Mouse (Mus musculus) left cerebral cortex, adult 11 months (tissue): ENCODE results near the gene Pex10.
A peak's percentile ranks its signal among the peaks of the same experiment; 100 is the strongest.
"Not testable (repeated sequence)": the region's sequence is repeated elsewhere in the genome, so short reads cannot be mapped to it uniquely, and the experiment has no call there.

Experiments used
- DNase-seq: peaks from one replicate; pipeline ENCODE4 v3.0.0; 2022; ENCODE audit warnings: low spot score

The Pex10 gene

GRCm38 (mm10) chr4:155064474-155064873, 2.3 kb upstream of the Pex10 start:
- no peak for DNase-seq

DNA sequence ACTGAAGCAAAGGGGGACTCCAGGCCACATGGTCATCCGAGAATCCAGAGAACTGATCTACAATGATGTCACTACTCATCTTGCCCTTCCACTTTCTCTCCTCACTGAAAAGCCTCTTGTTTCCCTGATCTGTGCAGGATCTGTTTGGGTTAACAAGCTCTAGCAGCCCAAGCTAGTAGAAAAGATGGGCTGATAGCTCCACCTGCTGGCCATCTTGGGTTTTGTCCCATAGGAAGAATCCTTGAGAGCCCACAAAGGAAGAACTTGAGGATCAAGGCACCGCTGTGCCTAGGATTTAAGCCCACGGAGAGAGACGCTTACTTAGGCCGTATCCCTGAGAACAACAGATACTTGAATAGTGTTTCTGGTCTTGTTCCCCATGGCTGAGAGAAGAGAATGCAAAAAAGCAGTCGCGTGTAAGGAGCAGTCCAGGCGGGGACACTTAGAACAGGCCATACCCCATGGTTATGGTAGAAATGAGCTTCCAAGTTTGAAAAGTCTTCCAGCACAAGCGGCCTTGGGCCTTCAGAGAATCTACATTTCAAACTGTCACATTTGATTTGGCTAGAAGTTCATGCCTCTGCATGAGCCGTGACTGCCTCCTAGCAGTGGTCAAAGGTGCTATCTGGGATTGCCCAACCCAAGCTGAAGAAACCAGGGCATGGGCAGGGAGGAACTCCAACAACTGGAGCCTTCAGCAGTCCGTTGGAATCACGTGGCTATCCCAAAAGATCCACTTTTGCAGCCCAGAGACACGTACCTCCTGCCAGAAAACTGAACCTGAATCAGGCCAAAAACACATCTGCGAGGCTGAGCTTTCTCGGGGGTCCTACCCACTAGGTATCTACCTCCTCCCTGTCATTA, 614 bp upstream of the Pex10 start:
- peak; percentile 87 for DNase-seq

DNA sequence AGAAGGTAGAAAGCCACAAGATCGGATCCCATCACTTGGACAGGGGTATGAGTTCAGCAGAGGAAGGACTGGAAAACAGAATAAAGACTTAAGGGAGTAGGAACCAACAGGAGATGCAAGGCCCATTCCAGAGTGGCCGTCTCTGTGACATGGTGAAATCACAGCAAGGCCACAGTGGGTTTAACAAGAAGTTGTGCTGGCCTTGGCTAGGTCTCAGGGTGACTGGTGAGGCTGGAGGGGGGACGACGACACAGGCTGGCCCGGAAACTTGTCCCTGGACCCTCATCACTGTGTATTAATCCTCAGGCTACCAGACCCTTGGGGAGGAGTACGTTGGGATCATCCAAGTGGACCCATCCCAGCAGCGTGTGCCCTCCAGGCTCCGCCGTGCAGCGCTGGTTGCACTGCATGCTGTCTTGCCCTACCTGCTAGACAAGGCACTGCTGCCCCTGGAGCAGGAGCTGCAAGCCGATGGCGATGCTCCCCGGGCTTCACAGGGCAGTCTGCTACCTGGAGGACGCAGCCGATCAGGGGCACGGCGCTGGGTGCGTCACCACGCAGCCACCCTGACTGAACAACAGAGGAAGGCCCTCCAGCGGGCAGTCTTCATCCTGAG, 1.6 kb downstream of the Pex10 start:
- DNase-seq = no peak

DNA sequence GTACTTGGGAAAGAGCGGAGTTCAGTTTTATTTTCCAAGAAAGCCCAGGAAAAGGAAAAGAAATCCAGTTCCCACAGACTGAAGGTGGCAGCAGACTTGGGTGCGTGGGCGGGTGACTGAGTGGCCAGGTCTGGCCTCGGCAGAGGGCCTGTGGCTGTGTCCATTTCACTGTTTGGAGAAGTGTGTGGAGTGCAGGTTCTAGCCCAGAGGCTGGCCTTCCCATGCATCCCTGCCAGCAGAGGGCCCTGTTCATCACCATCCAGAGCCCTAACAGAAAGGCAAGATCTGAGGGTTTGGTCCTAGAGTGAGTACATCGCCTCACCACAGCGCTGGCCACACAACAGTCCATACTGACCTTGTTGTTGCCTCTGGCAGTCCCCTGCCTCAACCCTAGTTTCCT, 2.4 kb downstream of the Pex10 start:
- DNase-seq = no peak

- DNase-seq = no peak
These were observed 3.4 kb downstream of the Pex10 start for GRCm38 (mm10) chr4:155070199-155070598.

DNA sequence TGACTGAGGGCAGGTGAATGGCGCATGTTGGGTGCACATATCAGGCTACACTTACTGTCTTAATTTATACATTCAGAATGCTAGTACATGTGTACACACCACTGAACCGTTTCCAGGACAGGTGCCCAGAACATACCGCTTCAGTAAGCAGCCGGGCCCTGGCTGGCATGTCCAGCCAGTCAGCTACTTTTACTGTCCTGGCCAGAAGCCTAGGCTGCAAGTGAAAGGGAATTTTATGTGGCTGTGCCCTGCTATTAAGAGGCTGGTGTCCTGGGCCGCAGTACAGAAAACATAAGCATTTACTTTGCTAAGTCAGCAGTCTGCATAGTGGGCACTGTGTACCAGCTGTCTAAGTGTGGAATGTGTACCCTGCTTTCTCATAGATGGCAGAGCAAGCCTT, 4.1 kb downstream of the Pex10 start:
- DNase-seq = no peak

DNA sequence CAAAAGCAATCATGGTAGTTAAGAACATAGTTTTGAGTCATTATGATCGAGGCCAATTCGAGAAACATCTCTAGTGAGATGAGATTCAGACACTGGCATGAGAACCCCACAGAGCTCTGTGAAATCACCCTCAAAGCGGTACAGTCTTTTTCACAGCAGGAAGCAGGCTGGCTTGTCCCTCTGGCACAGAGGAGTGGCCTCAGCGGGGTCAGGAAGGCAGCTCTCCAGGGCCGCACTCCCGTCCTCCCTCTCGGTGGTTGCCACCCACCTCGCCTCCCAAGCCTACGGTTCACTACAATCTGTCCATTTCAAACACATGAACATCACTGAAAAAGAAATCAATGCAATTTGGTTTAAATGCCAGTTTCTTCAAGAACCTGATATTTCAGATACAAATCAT, 7.6 kb downstream of the Pex10 start:
- no peak for DNase-seq

GRCm38 (mm10) chr4:155075137-155075536, 8.3 kb downstream of the Pex10 start:
- no peak for DNase-seq

- no peak for DNase-seq
These were observed 9.0 kb downstream of the Pex10 start for GRCm38 (mm10) chr4:155075813-155076212.

DNA sequence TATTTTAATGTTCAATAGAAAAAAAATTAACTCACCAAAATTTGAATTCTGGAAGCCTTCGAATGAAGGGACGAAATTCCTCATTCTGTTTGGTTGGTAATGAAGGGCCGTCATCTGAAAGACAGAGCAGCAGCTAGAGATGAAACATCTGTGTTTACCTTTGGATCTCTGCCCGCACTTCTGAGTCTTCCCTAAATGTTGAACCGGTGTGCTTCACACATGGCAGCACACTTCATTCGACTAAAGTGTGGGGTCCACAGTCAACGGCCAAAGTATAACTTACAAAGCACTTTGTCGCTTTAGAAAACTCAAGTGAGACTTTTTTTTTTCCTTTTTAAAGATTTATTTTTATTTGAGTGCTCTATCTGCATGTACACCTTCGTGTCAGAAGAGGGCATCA, 9.9 kb downstream of the Pex10 start:
- no peak for DNase-seq

GRCm38 (mm10) chr4:155078808-155079207, 12.0 kb downstream of the Pex10 start:
- not testable (repeated sequence) for DNase-seq

- DNase-seq = no peak
These were observed 12.8 kb downstream of the Pex10 start for GRCm38 (mm10) chr4:155079666-155080065.

GRCm38 (mm10) chr4:155083553-155083952, 16.7 kb downstream of the Pex10 start:
- no peak for DNase-seq

DNA sequence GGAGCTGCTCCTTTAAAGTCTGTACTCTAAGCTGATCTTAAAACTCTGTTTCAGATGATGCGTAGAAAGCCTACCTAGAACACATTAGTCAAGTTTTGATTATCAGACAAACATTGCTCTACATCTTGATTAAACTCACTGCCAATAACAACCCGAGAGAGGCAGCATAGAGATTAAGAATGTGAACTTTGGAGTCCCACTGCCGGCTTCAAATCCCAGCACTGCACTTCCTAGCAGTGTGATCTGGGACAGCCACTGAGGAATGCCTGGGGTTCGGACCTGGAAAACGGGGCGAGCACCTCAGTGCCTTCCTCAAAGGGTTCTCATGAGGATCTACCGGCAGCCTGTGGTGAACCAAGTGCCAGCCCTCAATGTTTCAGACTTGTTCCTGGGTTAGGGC, 17.5 kb downstream of the Pex10 start:
- DNase-seq = no peak

GRCm38 (mm10) chr4:155085206-155086107, 18.6 kb downstream of the Pex10 start:
- DNase-seq = no peak

DNA sequence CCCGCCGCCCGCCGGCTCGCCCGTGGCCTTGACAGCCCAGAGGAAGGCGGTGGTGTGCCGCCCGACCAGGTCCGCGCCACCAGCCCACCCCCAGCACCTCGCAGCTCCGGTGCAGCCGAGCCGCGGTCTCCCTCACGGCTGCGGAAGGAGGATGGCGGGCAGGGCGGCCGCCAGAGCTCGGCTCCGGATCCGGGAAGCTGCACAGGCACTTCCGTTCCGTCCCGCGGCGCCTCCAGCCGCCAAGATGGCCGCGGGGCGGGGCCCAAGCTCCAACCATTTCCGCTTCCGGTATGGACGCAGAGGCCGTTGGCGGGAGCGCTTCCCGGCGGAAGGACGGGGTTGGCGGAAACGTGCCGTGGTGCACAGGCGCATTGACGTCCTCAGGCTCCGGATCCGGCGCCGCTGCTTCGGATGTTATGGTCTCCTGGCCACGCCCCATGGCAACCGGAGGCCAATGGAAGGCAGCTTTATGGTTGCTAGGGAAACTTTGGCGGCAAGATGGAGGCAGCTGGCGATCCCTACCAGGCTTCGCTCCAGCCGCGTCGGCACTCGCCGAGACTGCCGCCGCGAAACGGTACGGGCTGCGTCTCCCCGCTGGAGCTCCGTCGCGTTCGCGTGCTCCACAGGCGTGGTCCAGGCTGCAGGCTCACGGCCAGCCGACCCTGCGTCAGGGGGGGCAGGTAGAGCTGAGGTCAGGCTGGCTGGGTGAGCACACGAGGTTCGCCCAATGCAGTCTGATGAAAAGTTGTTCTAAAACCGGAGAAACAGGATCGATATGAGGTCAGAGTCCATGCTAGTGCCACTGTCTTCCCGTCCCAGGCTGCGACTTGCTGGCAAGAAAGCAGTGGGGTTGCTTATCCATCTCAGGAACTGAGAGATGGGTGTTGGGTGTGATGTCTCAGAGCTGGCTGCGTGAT, 19.6 kb downstream of the Pex10 start, which contains the start of the genes Rer1 and Morn1:
Gene Rer1 (minus strand): TSS at position 275 of the 917 bp plus-strand sequence.
Gene Morn1 (plus strand): TSS at position 470 of the 917 bp plus-strand sequence.
- peak; percentile 100 for DNase-seq

- DNase-seq = no peak
These were observed 22.4 kb downstream of the Pex10 start for GRCm38 (mm10) chr4:155089241-155089640.

DNA sequence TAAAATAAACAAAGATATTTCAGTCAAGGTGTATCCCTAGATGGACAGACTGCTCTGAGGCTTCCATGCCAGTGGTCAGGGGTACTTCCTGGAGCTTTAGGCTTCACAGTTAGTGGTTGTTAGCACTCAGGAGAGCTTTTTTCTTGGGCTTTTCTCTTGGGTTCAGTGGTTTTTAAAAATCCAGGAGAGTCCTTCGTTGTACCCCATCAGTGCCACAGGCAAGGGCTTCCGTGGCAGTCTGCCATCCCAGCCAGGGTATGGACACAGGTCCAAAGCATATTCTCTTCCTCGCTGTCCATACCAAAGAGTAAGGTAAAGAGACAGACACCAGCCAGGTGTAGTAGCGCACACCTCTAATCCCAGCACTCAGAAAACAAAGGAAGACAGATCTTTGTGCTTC, 23.3 kb downstream of the Pex10 start:
- DNase-seq = no peak

DNA sequence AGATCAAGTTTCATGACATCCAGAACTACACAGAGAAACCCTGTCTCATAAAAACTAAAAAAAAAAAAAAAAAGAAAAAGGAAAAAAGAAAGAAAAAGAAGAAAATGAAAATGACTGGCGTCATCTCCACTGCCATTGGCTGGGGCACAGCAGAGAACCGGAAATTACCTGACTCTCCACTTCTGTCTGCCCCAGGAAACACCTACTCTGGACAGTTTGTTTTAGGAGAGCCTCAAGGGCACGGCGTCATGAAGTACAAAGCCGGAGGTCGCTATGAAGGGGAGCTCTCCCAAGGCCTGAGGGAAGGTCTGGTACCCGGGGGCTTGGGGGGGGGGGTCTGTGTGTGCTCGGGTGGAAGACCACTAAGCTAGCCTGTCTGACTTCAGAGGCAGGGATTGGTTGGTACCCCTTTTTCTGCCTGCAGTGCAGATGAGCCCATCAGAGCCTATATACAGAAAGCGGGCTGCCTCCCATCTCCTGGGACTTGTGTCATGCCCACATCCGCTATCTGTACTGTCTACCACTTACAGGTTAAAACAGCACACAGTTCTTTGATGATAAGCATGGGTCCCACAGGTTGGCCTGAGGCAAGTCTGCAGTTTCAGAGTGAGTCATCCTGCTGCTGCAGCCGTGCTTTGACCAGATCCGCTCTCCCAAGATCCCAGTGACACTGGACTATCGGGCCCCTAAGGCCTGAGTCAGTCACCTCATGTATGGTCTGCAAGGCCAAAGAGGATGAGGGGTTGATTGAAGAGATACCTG, 24.1 kb downstream of the Pex10 start:
- DNase-seq = no peak

DNA sequence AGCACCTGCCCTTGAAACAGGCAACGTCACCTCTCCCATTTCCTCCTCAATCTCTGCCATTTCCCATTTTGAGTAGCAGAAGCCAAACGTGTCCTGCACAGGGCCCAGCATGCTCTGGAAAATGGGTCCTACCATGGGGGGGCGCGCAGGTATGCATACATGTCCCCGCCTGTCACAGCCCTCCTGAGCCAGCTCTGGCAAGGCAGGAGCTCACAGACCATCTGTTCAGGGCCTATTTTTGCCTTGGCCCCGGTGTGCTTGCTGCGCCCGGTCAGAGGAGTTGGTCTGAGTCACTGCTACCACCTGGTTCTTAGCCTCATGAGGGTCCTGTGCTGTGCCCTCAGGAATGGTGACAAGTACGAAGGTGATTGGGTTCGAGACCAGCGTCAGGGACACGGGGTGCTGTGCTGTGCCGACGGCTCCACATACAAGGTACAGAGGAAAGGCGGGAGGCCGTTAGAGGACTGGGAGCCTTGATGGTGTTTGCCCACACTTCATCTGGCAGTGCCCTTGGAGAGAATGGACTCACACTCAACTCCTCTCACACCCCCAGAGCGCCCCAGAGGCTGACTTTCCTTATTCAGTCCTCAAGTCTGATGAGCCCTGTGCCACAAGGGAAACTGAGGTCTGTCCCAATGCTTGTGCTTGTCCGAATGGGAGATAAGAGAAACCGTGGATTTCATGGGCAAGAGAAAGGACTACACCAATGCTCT, 26.1 kb downstream of the Pex10 start:
- no peak for DNase-seq
